Mouse (Mus musculus) thymus, adult 2 months (tissue): ENCODE data around the gene Nup210l. TPM values are rescaled to one million over a fixed set of nuclear protein-coding genes. Genes with fewer than 3 reads are reported as not detected.
A peak's percentile ranks its signal among the peaks of the same experiment; 100 is the strongest.

Experiments
- DNase-seq: peaks from one replicate; pipeline ENCODE4 v3.0.0; 2021
- H3K27ac ChIP-seq: fragments of 200-500 bp; 2 replicates; pipeline ENCODE4 v1.5.1; 2012; ENCODE audit warnings: low read length, control low read depth; ENCODE audit not compliant: control insufficient read depth, insufficient read depth
- H3K27me3 ChIP-seq: fragments of 200-500 bp; 2 replicates; pipeline ENCODE4 v1.6.1; 2012; ENCODE audit warnings: mild to moderate bottlenecking, low read length, moderate library complexity, mixed read lengths; ENCODE audit not compliant: control insufficient read depth, insufficient read depth
- H3K36me3 ChIP-seq: fragments of 200-500 bp; 2 replicates; pipeline ENCODE4 v1.6.1; 2012; ENCODE audit warnings: mild to moderate bottlenecking, low read length, moderate library complexity; ENCODE audit not compliant: control insufficient read depth, insufficient read depth
- H3K4me1 ChIP-seq: fragments of 200-500 bp; replicated peaks from 2 replicates; pipeline ENCODE4 v1.6.1; 2012; ENCODE audit warnings: low read length; ENCODE audit not compliant: control insufficient read depth, insufficient read depth
- H3K4me3 ChIP-seq: fragments of 200-500 bp; 2 replicates; pipeline ENCODE4 v1.5.1; 2012; ENCODE audit warnings: mild to moderate bottlenecking, low read length, control low read depth, moderate library complexity; ENCODE audit not compliant: control insufficient read depth, insufficient read depth
- CTCF ChIP-seq: fragments of 200-500 bp; IDR thresholded peaks from 2 replicates; pipeline ENCODE4 v1.5.1; 2012; ENCODE audit warnings: mild to moderate bottlenecking, control low read depth, low read length, moderate library complexity, borderline replicate concordance; ENCODE audit not compliant: control insufficient read depth, poor library complexity, insufficient read depth; ENCODE audit errors: extremely low read depth
- POLR2A ChIP-seq: fragments of 200-500 bp; IDR thresholded peaks from 2 replicates; pipeline ENCODE4 v1.6.1; 2012; ENCODE audit warnings: mild to moderate bottlenecking, low read length, control low read depth, moderate library complexity; ENCODE audit not compliant: control insufficient read depth, poor library complexity, insufficient read depth; ENCODE audit errors: extremely low read depth
- WGBS: fragments of 180-500 bp; shearing (Covaris S2); methylation state at CpG from one replicate; pipeline ENCODE4 v1.1.7; 2018; 5-methylcytosine and 5-hydroxymethylcytosine counted together
- polyA plus RNA-seq: library from polyadenylated mRNA; depleted of rRNA; stranded (reverse); fragments of >200 nt; gene quantifications from 2 replicates; pipeline ENCODE4 v1.2.3, GENCODE M21; 2012

The Nup210l gene
- polyA plus RNA-seq, 1 experiment = 1.5 TPM

- TF ChIP-seq CTCF (no peak), POLR2A (no peak)
- H3K27ac ChIP-seq = no peak within 1 kb of the TSS
- WGBS = 66% methylated on average over 4 of the region's 4 CpGs
- no peak for DNase-seq
- no peaks in the 10 kb centered on the region for H3K4me1 ChIP-seq
- H3K4me3 ChIP-seq = no peak within 1 kb of the TSS
- H3K27me3 ChIP-seq = no peaks in the 10 kb centered on the region
- no peaks in the 10 kb centered on the region for H3K36me3 ChIP-seq
These were observed 31.6 kb upstream of the Nup210l start, which contains the start of gene Tpm3 for GRCm38 (mm10) chr3:90072294-90072693. TSS of gene Tpm3 (plus strand) at chr3:90072649.

GRCm38 (mm10) chr3:90076921-90077716, 26.8 kb upstream of the Nup210l start:
- WGBS = 41% methylated on average over 5 of the region's 5 CpGs
- peaks cover 5% of the 10 kb centered on the region for H3K4me1 ChIP-seq
- peak; percentile 77 for DNase-seq
- TF ChIP-seq POLR2A = no peak
- no peak for TF ChIP-seq CTCF
- H3K27me3 ChIP-seq = no peaks in the 10 kb centered on the region
- H3K27ac ChIP-seq = no peak overlapping the region
- no peaks in the 10 kb centered on the region for H3K36me3 ChIP-seq
- H3K4me3 ChIP-seq = no peak overlapping the region

DNA sequence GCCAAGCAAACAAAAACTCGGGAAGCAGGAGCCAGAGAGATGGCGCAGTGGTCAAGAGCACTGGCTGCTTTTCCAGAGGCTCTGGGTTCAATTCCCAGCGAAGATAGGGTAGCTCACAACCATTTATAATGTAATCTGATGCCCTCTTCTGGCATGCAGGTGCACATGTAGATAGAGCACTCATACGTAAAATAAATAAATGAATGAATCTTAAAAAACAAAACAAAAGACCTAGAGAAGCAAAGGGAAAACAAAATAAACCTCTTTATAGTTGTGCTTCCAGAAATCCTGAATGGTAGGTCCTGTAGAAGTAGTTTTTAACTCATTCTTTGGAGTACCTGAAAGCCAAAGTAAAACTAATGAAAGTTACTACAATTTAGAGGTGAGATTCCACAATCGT, 25.7 kb upstream of the Nup210l start:
- TF ChIP-seq POLR2A (no peak), CTCF (no peak)
- Histone ChIP-seq H3K4me3 (no peak overlapping the region), H3K27me3 (no peaks in the 10 kb centered on the region), H3K36me3 (no peaks in the 10 kb centered on the region), H3K27ac (no peak overlapping the region), H3K4me1 (peaks cover 15% of the 10 kb centered on the region)
- no peak for DNase-seq
- WGBS = 62% methylated on average over 5 of the region's 5 CpGs

- peak overlapping the region; percentile 87 for H3K27ac ChIP-seq
These were observed 24.7 kb upstream of the Nup210l start for GRCm38 (mm10) chr3:90079133-90079762.

GRCm38 (mm10) chr3:90079763-90080497, 24.0 kb upstream of the Nup210l start:
- Histone ChIP-seq H3K36me3 (no peaks in the 10 kb centered on the region), H3K27ac (peak overlapping the region; percentile 87), H3K4me1 (peaks cover 23% of the 10 kb centered on the region), H3K27me3 (no peaks in the 10 kb centered on the region), H3K4me3 (peak overlapping the region; percentile 86)
- WGBS = under 1% methylated on average over 51 of the region's 53 CpGs
- DNase-seq = peak; percentile 87
- TF ChIP-seq POLR2A = peak; percentile 78; the same call in 1 of the 2 replicates
- TF ChIP-seq CTCF = 0 out of 2 replicates have a peak, but pooled peaks have one; percentile 36

More at GRCm38 (mm10) chr3:90079133-90079762, 24.7 kb upstream of the Nup210l start:
- Histone ChIP-seq H3K4me3 (peak overlapping the region; percentile 86), H3K27me3 (no peaks in the 10 kb centered on the region), H3K4me1 (peaks cover 22% of the 10 kb centered on the region), H3K36me3 (no peaks in the 10 kb centered on the region)
- TF ChIP-seq CTCF (peak; percentile 50; the same call in 1 of the 2 replicates), POLR2A (peak; percentile 88)
- DNase-seq = peak; percentile 86
- WGBS = under 1% methylated on average over 33 of the region's 33 CpGs

- Histone ChIP-seq H3K4me1 (peaks cover 23% of the 10 kb centered on the region), H3K4me3 (peak overlapping the region; percentile 86), H3K36me3 (no peaks in the 10 kb centered on the region), H3K27ac (peak overlapping the region; percentile 87), H3K27me3 (no peaks in the 10 kb centered on the region)
- WGBS = 1% methylated on average over 6 of the region's 6 CpGs
- no peak for TF ChIP-seq CTCF
- no peak for TF ChIP-seq POLR2A
- no peak for DNase-seq
These were observed 23.5 kb upstream of the Nup210l start for GRCm38 (mm10) chr3:90080498-90080863.
